Mouse (Mus musculus): ENCODE measurements around the gene Magi1. TPM values are rescaled to one million over a fixed set of nuclear protein-coding genes. Genes with fewer than 3 reads are reported as not detected.
A peak's percentile ranks its signal among the peaks of the same experiment; 100 is the strongest.
"Not testable (repeated sequence)": the region's sequence is repeated elsewhere in the genome, so short reads cannot be mapped to it uniquely, and the experiment has no call there.

The Magi1 gene
- polyA plus RNA-seq, 1 experiment, result 56.4 TPM

- DNase-seq (ENCODE audit: extremely low spot score in 1 of 2, low spot score in 1 of 2), result no peak
Observed at GRCm38 (mm10) chr6:93717826-93718375, 565.8 kb downstream of the Magi1 start.

DNA sequence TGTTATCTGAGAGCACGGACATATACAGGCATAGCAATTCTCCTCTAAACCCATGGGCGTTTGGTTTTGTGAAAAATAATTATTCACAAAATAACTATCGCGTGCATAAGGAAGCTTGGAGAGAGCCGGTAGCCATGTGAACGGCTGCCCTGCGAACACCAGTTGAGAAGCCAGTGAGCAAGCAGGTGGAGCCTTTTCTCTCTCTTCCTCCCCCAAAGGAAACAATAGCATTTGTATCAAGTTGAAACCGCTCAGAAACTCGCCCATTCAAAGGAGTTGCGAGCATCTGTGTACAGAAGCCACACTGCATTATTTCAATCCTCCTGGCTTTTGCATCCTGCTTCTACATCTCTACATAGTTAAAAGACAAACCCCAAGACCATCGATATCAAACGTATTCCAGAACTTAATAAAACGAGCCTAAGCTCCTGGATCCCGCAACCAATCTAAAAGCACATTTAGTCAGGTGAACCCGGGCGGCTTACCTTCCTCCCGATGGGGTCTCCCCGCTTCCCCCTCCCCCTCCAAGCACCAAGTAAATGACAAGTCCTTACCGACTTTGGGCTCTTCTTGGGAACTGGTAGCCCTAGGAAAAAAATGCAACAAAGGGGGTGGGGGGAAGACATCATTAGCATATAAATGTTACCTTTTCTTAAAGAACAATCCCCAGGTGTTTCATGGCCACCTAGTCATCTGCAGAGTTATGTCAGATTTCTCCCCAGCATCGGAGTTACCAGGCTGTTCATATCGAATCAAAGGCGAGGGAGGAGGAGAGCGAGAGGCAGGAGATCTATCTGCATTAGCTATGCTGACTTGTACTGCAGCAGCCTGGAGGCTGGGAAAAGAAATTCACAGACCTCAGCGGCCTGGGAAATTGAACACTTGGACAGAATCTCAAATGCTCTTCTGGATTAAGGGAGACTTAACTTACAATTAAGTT is 566.8 kb downstream of the Magi1 start:
- DNase-seq (ENCODE audit: extremely low spot score in 1 of 2, low spot score in 1 of 2), result no peak

GRCm38 (mm10) chr6:93715181-93716180 is 568.2 kb downstream of the Magi1 start:
- DNase-seq (ENCODE audit: extremely low spot score in 1 of 2, low spot score in 1 of 2), result no peak

DNA sequence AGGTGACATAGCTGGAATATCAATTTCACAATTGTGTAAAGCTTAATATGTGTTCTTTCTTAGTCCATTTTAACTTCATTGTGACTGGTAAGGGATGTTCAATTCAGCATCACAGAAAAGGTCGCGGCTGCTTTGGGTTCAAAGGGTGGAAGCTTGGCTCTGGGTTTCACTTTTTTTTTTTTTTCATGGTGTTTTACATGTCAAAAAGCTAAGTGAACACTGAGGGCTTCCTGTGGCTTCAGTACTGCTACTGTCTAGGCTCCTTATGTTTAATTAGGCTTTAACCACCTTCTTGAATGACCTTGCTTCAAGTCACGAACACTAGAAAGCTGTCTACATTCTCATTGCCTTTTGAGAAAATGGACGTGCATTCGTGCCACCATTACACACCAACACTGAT is 579.4 kb downstream of the Magi1 start:
- DNase-seq (ENCODE audit: extremely low spot score in 1 of 2, low spot score in 1 of 2), result no peak

- DNase-seq (ENCODE audit: extremely low spot score in 1 of 2, low spot score in 1 of 2), result peak; percentile 47 to 64
Observed at GRCm38 (mm10) chr6:93699436-93699835, 584.3 kb downstream of the Magi1 start.

- no peak for DNase-seq (ENCODE audit: extremely low spot score in 1 of 2, low spot score in 1 of 2)
Observed at GRCm38 (mm10) chr6:93697956-93698355, 585.8 kb downstream of the Magi1 start.

- DNase-seq (ENCODE audit: extremely low spot score in 1 of 2, low spot score in 1 of 2), result no peak
Observed at GRCm38 (mm10) chr6:93678766-93679165, 605.0 kb downstream of the Magi1 start.

- DNase-seq (ENCODE audit: extremely low spot score in 1 of 2, low spot score in 1 of 2), result no peak
Observed at GRCm38 (mm10) chr6:93666731-93667130, 617.0 kb downstream of the Magi1 start.

GRCm38 (mm10) chr6:93665056-93665805 is 618.5 kb downstream of the Magi1 start:
- DNase-seq (ENCODE audit: extremely low spot score in 1 of 2, low spot score in 1 of 2), result no peak

- DNase-seq (ENCODE audit: extremely low spot score in 1 of 2, low spot score in 1 of 2), result peak; percentile 79 to 82
Observed at GRCm38 (mm10) chr6:93661139-93661538, 622.6 kb downstream of the Magi1 start.

- no peak for DNase-seq (ENCODE audit: extremely low spot score in 1 of 2, low spot score in 1 of 2)
Observed at GRCm38 (mm10) chr6:93659534-93659933, 624.2 kb downstream of the Magi1 start.

- peak in 1 of 2 experiments; percentile 70 for DNase-seq (ENCODE audit: extremely low spot score in 1 of 2, low spot score in 1 of 2)
Observed at GRCm38 (mm10) chr6:93657187-93657974, 626.3 kb downstream of the Magi1 start.

GRCm38 (mm10) chr6:93648581-93649230 is 635.0 kb downstream of the Magi1 start:
- peak; percentile 34 to 36 for DNase-seq (ENCODE audit: extremely low spot score in 1 of 2, low spot score in 1 of 2)

DNA sequence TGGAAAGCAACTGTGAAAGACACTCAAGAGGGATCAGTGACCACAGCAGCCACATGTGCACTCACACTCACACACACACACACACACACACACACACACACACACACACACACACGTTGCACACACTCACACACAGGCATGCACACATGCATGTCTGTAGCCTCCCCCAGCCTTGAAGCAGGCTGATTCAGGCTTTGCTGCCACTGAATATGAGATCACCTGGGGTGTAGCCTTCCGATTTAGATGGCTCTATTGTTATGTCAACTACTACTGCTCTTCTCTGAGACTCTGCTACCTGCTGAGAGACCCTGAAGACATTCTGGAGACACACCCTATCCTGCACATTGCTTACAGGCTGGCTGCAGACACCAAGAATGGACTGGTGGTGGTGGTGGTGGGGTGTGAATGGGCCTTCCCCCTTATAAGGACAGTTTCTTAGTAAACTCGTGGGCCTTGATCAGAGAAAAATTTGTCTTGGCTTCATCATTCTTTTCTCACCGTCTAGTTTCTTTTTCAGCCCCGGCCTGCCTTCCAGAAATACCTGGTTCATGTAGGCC is 653.9 kb downstream of the Magi1 start:
- not testable (repeated sequence) for DNase-seq (ENCODE audit: extremely low spot score in 1 of 2, low spot score in 1 of 2)

- DNase-seq (ENCODE audit: extremely low spot score in 1 of 2, low spot score in 1 of 2), result no peak
Observed at GRCm38 (mm10) chr6:93627200-93627599, 656.5 kb downstream of the Magi1 start.

Data from frontal cortex, adult 2 months (tissue).